Mouse (Mus musculus): ENCODE results near the gene Ccdc18. TPM values are rescaled to one million over a fixed set of nuclear protein-coding genes. Genes with fewer than 3 reads are reported as not detected.
"Not testable (repeated sequence)": the region's sequence is repeated elsewhere in the genome, so short reads cannot be mapped to it uniquely, and the experiment has no call there.

The Ccdc18 gene
- total and polyA plus RNA-seq, 2 experiments from 2014 or later, result 1.4 to 1.5 TPM

- ATAC-seq (ENCODE audit: insufficient read depth, low read depth), result no peak
- Histone ChIP-seq H3K27ac (ENCODE audit: low read depth) (no peak overlapping the region), H3K9me3 (replicated peaks; ENCODE audit: control insufficient read depth, low read length) (no peaks in the 10 kb centered on the region), H3K9ac (replicated peaks; ENCODE audit: low read depth, low read length) (no peak overlapping the region), H3K36me3 (replicated peaks; ENCODE audit: control insufficient read depth, insufficient read depth, low read length) (no peaks in the 10 kb centered on the region), H3K27me3 (ENCODE audit: control insufficient read depth, insufficient read depth, low read length) (no peaks in the 10 kb centered on the region), H3K4me2 (ENCODE audit: low read depth, low read length) (no peak overlapping the region), H3K4me1 (ENCODE audit: control insufficient read depth, insufficient read depth) (no peaks in the 10 kb centered on the region), H3K4me3 (ENCODE audit: low read depth, low read length) (no peak overlapping the region)
- WGBS, result 74% methylated on average over 5 of the region's 5 CpGs
- DNase-seq (ENCODE audit: low spot score), result no peak
- TF ChIP-seq CTCF (IDR thresholded peaks at IDR 0.05; ENCODE audit: low read depth), result no peak
- no peak for TF ChIP-seq EP300 (IDR thresholded peaks at IDR 0.05; ENCODE audit: low read depth)
Measured at GRCm38 (mm10) chr5:108255259-108255658, 122.6 kb downstream of the Ccdc18 start.

DNA sequence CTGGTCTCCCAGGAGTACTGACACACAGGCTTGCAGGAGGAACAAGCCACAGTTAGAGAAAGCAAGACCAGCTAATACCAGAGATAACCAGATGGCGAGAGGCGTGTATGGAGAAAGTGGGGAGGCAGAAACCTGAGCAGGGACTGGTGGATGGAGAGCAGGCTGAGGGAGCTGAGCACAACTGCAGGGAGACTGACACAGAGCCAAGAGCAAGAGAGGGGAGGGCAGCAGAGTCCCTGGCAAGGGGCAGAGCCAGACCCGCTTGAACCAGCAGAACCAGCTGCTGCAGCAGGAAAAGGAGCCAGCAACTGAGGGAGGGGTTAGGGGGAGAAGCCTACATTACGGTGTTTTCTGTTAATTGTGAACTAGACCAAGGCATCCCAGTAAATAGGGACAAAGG, 130.0 kb downstream of the Ccdc18 start:
- DNase-seq (ENCODE audit: low spot score), result no peak
- H3K27ac ChIP-seq (ENCODE audit: low read depth), result no peak overlapping the region
- no peak overlapping the region for H3K4me3 ChIP-seq (ENCODE audit: low read depth, low read length)
- no peak overlapping the region for H3K4me2 ChIP-seq (ENCODE audit: low read depth, low read length)
- no peaks in the 10 kb centered on the region for H3K36me3 ChIP-seq (replicated peaks; ENCODE audit: control insufficient read depth, insufficient read depth, low read length)
- TF ChIP-seq EP300 (IDR thresholded peaks at IDR 0.05; ENCODE audit: low read depth) (no peak), CTCF (IDR thresholded peaks at IDR 0.05; ENCODE audit: low read depth) (no peak)
- WGBS, result 43% methylated on average over 4 of the region's 4 CpGs
- H3K9ac ChIP-seq (replicated peaks; ENCODE audit: low read depth, low read length), result no peak overlapping the region
- H3K9me3 ChIP-seq (replicated peaks; ENCODE audit: control insufficient read depth, low read length), result no peaks in the 10 kb centered on the region
- H3K27me3 ChIP-seq (ENCODE audit: control insufficient read depth, insufficient read depth, low read length), result no peaks in the 10 kb centered on the region
- ATAC-seq (ENCODE audit: insufficient read depth, low read depth), result no peak
- no peaks in the 10 kb centered on the region for H3K4me1 ChIP-seq (ENCODE audit: control insufficient read depth, insufficient read depth)

DNA sequence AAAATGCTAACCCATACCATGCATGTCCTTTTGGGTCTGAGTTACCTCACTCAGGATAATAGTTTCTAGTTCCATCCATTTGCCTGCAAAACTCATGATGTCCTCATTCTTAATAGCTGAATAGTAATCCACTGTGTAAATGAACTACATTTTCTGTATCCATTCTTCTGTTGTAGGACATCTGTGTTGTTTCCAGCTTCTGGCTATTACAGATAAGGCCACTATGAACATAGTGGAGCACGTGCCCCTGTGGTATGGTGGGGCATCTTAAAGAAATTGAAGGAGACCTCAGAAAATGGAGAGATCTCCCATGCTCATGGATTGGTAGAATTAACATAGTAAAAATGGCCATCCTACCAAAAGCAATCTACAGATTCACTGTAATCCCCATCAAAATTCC, 131.1 kb downstream of the Ccdc18 start:
- not testable (repeated sequence) for H3K9ac ChIP-seq (replicated peaks; ENCODE audit: low read depth, low read length); H3K4me3 ChIP-seq (ENCODE audit: low read depth, low read length); H3K27ac ChIP-seq (ENCODE audit: low read depth); ATAC-seq (ENCODE audit: insufficient read depth, low read depth); H3K4me1 ChIP-seq (ENCODE audit: control insufficient read depth, insufficient read depth); DNase-seq (ENCODE audit: low spot score); H3K4me2 ChIP-seq (ENCODE audit: low read depth, low read length); H3K36me3 ChIP-seq (replicated peaks; ENCODE audit: control insufficient read depth, insufficient read depth, low read length); H3K9me3 ChIP-seq (replicated peaks; ENCODE audit: control insufficient read depth, low read length); H3K27me3 ChIP-seq (ENCODE audit: control insufficient read depth, insufficient read depth, low read length)
- 62% methylated on average over 1 of the region's 1 CpGs for WGBS

- H3K27ac ChIP-seq (ENCODE audit: low read depth), result no peak overlapping the region
- no peaks in the 10 kb centered on the region for H3K36me3 ChIP-seq (replicated peaks; ENCODE audit: control insufficient read depth, insufficient read depth, low read length)
- H3K4me3 ChIP-seq (ENCODE audit: low read depth, low read length), result no peak overlapping the region
- ATAC-seq (ENCODE audit: insufficient read depth, low read depth), result no peak
- no peaks in the 10 kb centered on the region for H3K9me3 ChIP-seq (replicated peaks; ENCODE audit: control insufficient read depth, low read length)
- no peak for DNase-seq (ENCODE audit: low spot score)
- TF ChIP-seq EP300 (IDR thresholded peaks at IDR 0.05; ENCODE audit: low read depth) (no peak), CTCF (IDR thresholded peaks at IDR 0.05; ENCODE audit: low read depth) (no peak)
- H3K4me2 ChIP-seq (ENCODE audit: low read depth, low read length), result no peak overlapping the region
- H3K27me3 ChIP-seq (ENCODE audit: control insufficient read depth, insufficient read depth, low read length), result no peaks in the 10 kb centered on the region
- no peak overlapping the region for H3K9ac ChIP-seq (replicated peaks; ENCODE audit: low read depth, low read length)
- H3K4me1 ChIP-seq (ENCODE audit: control insufficient read depth, insufficient read depth), result peaks cover 18% of the 10 kb centered on the region
Measured at GRCm38 (mm10) chr5:108266990-108267389, 134.3 kb downstream of the Ccdc18 start.

GRCm38 (mm10) chr5:108268127-108269062, 135.7 kb downstream of the Ccdc18 start, which contains the start of gene Dr1:
Gene Dr1 (plus strand): TSS chr5:108268897.
- TF ChIP-seq EP300 (IDR thresholded peaks at IDR 0.05; ENCODE audit: low read depth) (0 out of 2 replicates have a peak, but pooled peaks have one; percentile 34), CTCF (IDR thresholded peaks at IDR 0.05; ENCODE audit: low read depth) (no peak)
- ATAC-seq (ENCODE audit: insufficient read depth, low read depth) (peak; percentile 98), DNase-seq (ENCODE audit: low spot score) (peak; percentile 95)
- Histone ChIP-seq H3K4me1 (ENCODE audit: control insufficient read depth, insufficient read depth) (peaks cover 18% of the 10 kb centered on the region), H3K36me3 (replicated peaks; ENCODE audit: control insufficient read depth, insufficient read depth, low read length) (0 out of 2 replicates have a peak, but pooled peaks cover 5% of the 10 kb centered on the region), H3K9ac (replicated peaks; ENCODE audit: low read depth, low read length) (peak within 1 kb of the TSS; percentile 97), H3K27ac (ENCODE audit: low read depth) (peak within 1 kb of the TSS; percentile 95), H3K4me3 (ENCODE audit: low read depth, low read length) (peak within 1 kb of the TSS; percentile 99), H3K9me3 (replicated peaks; ENCODE audit: control insufficient read depth, low read length) (no peaks in the 10 kb centered on the region), H3K4me2 (ENCODE audit: low read depth, low read length) (peak within 1 kb of the TSS; percentile 95), H3K27me3 (ENCODE audit: control insufficient read depth, insufficient read depth, low read length) (no peaks in the 10 kb centered on the region)
- WGBS, result 2% methylated on average over 54 of the region's 55 CpGs

Data from heart, postnatal 0 days (tissue).